Mouse (Mus musculus): ENCODE data around the gene Efcab2.

DNA sequence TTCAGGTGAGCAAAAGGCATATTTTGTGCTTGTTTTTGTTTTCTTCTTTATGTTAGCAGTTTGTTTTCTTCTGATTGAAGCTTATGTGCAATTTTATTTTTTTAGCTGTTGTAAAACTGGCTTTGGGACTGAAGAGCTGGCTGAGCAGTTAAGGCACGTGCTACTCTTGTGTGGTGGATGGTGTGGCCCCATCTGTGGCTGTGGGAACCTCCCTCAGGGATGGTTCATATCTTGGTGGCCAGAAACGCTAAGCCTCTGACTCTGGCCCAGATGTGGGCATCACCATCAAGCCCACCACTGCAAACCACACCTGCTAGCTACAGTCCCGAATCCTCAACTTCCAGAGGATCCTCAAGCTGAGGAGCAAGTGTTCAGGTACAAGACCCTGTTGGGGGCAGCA, 27.8 kb upstream of the Efcab2 start:
- TF ChIP-seq FLI1 (IDR thresholded peaks at IDR 0.05; ENCODE audit: low read length) (no peak), GATA1 (IDR thresholded peaks at IDR 0.05; ENCODE audit: borderline replicate concordance, low read length) (no peak)

Measured in megakaryocyte, embryonic 14.5 days (primary cell).